Mouse (Mus musculus) macrophage (primary cell): ENCODE measurements around the gene Ufc1. TPM values are rescaled to one million over a fixed set of nuclear protein-coding genes. Genes with fewer than 3 reads are reported as not detected.
"Not testable (repeated sequence)": the region's sequence is repeated elsewhere in the genome, so short reads cannot be mapped to it uniquely, and the experiment has no call there.

Source experiments
- H3K27ac ChIP-seq: fragments of 350-480 bp; formaldehyde crosslinking; 2 replicates; pipeline ENCODE4 v1.9.0; 2021
- H3K36me3 ChIP-seq: fragments of 350-480 bp; formaldehyde crosslinking; 2 replicates; pipeline ENCODE4 v1.9.0; 2021; ENCODE audit errors: inconsistent target
- H3K4me3 ChIP-seq: fragments of 350-480 bp; formaldehyde crosslinking; 2 replicates; pipeline ENCODE4 v1.9.0; 2021; ENCODE audit errors: inconsistent target
- H3K79me2 ChIP-seq: fragments of 350-480 bp; formaldehyde crosslinking; 2 replicates; pipeline ENCODE4 v1.9.0; 2021; ENCODE audit errors: inconsistent target
- WGBS: methylation state at CpG from one replicate; pipeline ENCODE4 v1.1.7; 2026; ENCODE audit warnings: inconsistent platforms; ENCODE audit not compliant: missing documents; 5-methylcytosine and 5-hydroxymethylcytosine counted together
- polyA plus RNA-seq: library from polyadenylated mRNA; stranded (reverse); fragments of 250-400 nt; gene quantifications from 3 replicates; pipeline ENCODE4 v1.2.4, GENCODE M21; 2018; ENCODE audit warnings: inconsistent platforms

The Ufc1 gene
- polyA plus RNA-seq, 1 experiment from 2014 or later = 67.0 TPM

DNA sequence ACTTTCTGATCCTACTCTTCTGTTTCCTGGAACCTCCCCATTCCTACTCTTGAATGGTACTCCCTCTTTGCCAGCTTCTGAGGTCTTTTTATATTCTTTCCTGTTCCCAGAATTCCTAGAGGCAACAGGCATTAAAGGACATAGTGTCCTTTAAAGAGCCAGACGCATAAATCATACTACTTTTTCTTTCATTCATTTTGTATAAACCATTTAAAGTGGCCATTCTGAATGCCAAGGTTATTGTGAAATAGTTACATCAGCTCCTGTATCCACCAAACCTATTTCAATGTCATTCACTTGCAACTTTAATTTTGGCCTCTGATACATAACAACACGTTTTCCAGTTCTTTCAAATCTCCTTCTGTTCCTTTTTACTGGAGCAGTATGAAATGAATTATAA, 14.5 kb upstream of the Ufc1 start:
- H3K36me3 ChIP-seq = no peaks in the 10 kb centered on the region
- WGBS = 68% methylated on average over 2 of the region's 2 CpGs
- H3K27ac ChIP-seq = no peak overlapping the region
- H3K4me3 ChIP-seq = no peak overlapping the region
- H3K79me2 ChIP-seq = no peaks in the 10 kb centered on the region

DNA sequence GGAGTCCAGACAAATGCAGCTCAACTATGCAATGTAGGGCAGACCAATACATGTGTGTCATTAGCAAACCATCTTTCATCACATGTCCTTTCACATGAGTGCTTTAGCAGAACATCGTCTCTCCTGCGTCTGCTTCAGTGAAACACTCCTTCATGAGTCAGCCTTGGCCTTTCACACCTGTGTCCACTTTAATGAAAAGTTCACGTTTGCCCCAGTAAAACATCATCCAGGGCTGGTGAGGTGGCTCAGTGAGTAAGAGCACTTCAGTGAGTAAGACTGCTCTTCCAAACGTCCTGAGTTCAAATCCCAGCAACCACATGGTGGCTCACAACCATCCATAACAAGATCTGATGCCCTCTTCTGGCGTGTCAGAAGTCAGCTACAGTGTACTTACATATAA, 11.3 kb upstream of the Ufc1 start:
- H3K27ac ChIP-seq, H3K4me3 ChIP-seq, H3K36me3 ChIP-seq, H3K79me2 ChIP-seq: not testable (repeated sequence)
- WGBS = 82% methylated on average over 4 of the region's 5 CpGs

DNA sequence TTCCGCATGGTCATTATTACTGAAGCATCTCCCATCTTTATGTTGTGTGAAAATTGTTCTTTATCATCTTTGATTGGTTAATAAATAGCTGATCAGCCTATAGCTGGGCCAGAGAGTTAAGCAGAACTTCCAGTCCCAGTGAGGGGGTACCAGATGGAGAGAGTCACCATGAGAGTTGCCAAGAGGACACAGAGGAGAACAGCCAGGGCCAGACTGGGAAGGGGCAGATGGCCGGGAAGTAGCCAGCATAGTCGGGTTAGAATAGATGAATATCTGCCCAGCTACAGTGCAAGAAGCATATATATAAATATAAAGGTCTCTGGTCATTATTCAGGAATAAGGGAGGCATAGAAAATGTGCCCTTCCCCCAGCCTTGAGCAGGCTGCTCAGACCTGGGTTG, 3.4 kb upstream of the Ufc1 start:
- WGBS = 95% methylated on average over 3 of the region's 3 CpGs
- Histone ChIP-seq H3K36me3 (no peaks in the 10 kb centered on the region), H3K4me3 (no peak overlapping the region), H3K79me2 (peaks cover 12% of the 10 kb centered on the region), H3K27ac (no peak overlapping the region)

DNA sequence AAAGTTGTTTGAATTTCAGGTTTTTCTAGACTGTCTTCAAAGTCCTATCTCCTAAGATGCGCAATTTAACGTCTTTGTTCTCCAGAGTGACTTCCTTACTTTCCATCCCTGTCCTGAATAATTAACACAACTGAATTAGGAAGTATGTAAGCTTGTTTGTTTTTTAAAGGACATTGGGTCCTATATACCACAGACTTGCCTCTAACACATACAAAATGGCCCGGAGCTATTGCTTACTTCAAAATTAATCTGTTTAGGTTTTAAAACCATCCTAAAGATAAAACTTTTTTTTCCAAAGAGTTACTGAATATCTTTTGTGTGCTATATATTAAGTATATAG, 209 bp upstream of the Ufc1 start:
- peaks cover 40% of the 10 kb centered on the region for H3K79me2 ChIP-seq
- H3K4me3 ChIP-seq = peak overlapping the region; percentile 98
- H3K27ac ChIP-seq = peak overlapping the region; percentile 96
- 18% methylated on average over 3 of the region's 3 CpGs for WGBS
- H3K36me3 ChIP-seq = peaks cover under 1% of the 10 kb centered on the region; the same call in 1 of the 2 replicates

DNA sequence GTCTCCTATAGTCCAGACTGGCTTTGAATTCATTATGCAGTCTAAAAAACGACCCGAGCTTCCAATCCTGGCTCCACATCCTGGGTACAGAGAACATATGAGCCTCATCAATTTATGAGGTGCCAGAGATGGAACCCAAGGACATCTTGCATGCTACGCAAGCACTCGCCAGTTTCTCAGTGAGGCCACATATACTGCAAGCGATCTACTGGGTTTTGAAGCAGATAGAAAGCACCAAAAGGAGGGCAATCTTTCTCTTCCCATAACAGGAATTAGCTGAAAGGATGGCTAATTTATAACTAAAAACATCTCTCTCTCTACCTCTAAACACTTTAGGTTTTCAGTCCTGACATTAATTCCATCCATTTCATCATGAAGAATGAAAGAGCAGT, 922 bp downstream of the Ufc1 start:
- H3K79me2 ChIP-seq = peaks cover 40% of the 10 kb centered on the region
- H3K36me3 ChIP-seq = peaks cover 12% of the 10 kb centered on the region; the same call in 1 of the 2 replicates
- WGBS = 50% methylated on average over 5 of the region's 5 CpGs
- peak overlapping the region; percentile 96 for H3K27ac ChIP-seq
- H3K4me3 ChIP-seq = peak overlapping the region; percentile 98

DNA sequence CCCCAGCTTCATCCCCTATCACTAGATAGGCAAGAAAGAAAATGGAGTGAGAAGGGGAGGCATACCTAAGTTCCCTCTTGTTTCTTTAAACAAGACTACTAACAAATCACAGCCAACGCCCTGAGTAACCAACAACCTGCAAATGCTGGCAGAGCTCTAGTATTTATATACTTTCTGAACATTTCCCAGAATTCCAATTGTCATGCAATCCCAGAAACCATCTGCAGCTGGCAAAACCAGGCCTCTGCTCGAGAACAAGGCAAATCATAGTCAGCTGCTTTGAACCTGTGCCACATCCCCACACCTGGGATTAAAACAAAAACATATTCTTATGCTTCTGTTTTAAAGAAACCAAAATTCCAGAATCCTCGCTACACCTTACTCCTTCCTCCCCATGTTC, 1.5 kb downstream of the Ufc1 start:
- Histone ChIP-seq H3K79me2 (peaks cover 40% of the 10 kb centered on the region), H3K36me3 (peaks cover 15% of the 10 kb centered on the region; the same call in 1 of the 2 replicates), H3K27ac (no peak overlapping the region), H3K4me3 (peak overlapping the region; percentile 98; the same call in 1 of the 2 replicates)
- WGBS = 98% methylated on average over 3 of the region's 3 CpGs

DNA sequence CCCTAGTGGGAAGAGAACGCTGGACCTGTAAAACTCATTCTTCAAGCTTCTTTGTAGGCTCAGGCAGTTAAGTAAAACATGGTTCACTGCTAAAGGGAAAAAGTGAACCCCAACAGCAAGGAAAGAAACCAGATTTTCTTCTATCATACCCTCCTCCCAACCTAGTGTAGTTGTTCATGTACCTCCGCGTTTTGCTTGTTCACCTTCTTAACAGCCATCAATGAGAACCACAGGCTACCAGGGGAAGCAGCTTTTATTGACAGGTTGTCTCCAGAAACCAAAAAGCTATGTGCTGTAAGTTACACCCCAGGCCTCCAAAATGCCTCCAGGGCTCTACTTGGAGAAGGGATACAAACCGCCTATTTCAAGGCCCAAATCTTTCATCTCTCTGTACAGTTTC, 6.5 kb downstream of the Ufc1 start:
- Histone ChIP-seq H3K36me3 (peaks cover 15% of the 10 kb centered on the region; the same call in 1 of the 2 replicates), H3K27ac (no peak overlapping the region), H3K79me2 (peaks cover 43% of the 10 kb centered on the region), H3K4me3 (no peak overlapping the region)
- WGBS = 72% methylated on average over 4 of the region's 4 CpGs

DNA sequence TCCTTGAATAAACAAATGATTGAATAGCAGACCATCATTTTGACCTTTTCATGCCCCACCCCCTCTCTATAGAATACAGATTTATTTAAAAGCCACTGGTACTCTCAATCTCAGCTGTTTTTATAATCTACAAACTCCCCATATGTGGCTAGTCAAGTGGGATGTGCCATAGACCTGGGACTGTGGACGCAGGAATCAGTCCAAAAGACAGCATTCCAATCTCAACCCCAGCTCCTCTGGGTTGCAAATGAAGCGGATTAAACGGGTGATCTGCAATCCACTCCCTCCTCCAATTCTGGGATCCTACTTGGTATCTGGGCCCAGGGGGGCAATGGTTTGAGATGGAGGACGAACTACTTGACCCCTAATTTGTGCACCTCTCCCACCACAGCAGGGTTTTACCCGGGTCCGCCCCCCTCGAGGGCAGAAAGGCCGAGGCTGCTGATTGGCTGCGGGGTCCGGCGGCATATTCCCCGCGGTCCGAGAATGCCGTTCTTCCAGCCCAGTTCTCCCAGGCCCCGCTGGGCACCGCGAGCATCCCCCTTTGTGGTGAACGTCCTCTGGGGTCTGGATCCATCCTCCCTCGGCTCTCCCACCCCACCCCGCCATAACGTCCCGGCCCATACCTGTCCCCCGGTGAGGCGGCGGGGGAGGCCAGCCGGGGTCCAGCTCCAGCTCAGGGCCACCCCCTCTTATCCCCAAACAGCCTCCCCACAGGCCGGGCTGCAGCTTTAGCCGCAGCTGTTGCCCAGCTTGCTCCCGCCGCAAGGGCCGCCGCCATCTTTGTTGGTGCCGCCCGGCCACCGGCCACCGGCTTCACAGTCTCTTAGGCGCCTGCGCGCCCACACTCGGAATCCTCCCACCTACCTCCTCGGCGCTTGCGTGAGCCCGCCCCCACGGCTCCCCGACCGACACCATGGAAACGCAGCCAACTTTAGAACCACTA, 7.4 kb downstream of the Ufc1 start, which contains the start of gene Usp21:
Gene Usp21, minus strand, starts transcription at position 856 of the 946 bp plus-strand sequence.
- WGBS = 2% methylated on average over 47 of the region's 49 CpGs
- peaks cover 15% of the 10 kb centered on the region; the same call in 1 of the 2 replicates for H3K36me3 ChIP-seq
- H3K79me2 ChIP-seq = peaks cover 35% of the 10 kb centered on the region
- peak within 1 kb of the TSS; percentile 45; the same call in 1 of the 2 replicates for H3K27ac ChIP-seq
- H3K4me3 ChIP-seq = peak within 1 kb of the TSS; percentile 56

DNA sequence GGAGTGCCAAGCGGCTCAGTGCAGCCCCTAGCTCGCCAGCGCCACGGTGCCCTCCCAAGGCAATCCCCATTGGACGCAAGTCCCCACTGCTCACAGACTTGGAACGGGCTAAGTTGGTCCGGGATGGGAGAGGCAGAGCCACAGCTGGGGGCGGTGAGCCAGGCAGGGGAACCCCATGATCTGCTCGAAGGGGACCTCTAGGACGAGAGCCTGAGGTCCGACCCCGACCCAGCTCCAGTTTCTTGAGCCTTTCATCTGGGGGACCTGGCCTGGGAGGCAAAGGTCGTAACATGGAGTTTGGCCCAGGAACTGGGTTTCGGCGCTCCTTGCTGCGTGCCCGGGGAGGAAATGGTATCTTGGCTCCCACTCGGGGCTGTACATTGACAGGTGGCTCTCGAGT, 8.3 kb downstream of the Ufc1 start:
- no peak overlapping the region for H3K27ac ChIP-seq
- H3K4me3 ChIP-seq = no peak overlapping the region

DNA sequence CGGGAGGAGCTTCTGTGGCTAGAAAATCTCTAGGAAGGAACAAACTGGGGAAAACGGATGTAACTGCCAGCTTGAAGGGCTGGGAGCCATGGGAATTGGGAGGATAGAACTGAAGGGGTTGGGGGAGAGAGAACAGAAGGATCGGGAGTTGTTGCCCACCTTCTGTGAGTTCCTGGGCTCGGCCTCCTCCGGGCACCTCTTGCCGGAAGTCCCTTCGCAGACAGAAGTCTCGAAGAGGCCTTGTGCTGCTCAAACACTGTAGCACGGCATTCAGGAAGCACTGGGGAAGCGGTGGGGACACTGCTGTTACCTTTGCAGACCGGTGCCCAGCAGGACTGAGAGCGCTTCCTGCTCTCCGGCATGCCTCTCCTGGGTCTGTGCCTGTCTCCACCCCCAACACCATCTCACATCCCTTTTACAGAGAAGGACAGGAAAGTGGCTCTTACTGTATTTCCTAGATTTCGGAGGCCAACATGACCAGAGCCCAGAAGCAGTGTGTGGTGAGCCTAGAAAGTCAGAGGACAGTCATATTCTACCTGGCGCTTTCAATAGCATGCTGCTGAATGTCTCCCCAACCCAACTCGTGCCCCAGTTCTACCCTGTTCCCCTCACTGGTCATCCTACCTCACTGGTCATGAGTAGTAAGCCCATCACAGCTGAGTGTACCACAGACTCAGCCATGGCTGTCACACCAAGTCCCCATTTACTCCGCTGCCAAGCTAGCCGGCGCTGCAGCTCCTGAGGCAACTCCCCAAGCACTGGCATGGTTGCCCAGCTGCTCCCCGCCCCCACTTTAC, 9.5 kb downstream of the Ufc1 start:
- H3K27ac ChIP-seq = peak overlapping the region; percentile 17; the same call in 1 of the 2 replicates
- H3K79me2 ChIP-seq = peaks cover 23% of the 10 kb centered on the region; the same call in 1 of the 2 replicates
- H3K36me3 ChIP-seq = peaks cover 15% of the 10 kb centered on the region; the same call in 1 of the 2 replicates
- 62% methylated on average over 18 of the region's 20 CpGs for WGBS
- peak overlapping the region; percentile 12; the same call in 1 of the 2 replicates for H3K4me3 ChIP-seq

More for the DNA sequence above, 8.3 kb downstream of the Ufc1 start:
- peaks cover 31% of the 10 kb centered on the region for H3K79me2 ChIP-seq
- WGBS = 93% methylated on average over 13 of the region's 19 CpGs
- H3K36me3 ChIP-seq = peaks cover 15% of the 10 kb centered on the region; the same call in 1 of the 2 replicates

DNA sequence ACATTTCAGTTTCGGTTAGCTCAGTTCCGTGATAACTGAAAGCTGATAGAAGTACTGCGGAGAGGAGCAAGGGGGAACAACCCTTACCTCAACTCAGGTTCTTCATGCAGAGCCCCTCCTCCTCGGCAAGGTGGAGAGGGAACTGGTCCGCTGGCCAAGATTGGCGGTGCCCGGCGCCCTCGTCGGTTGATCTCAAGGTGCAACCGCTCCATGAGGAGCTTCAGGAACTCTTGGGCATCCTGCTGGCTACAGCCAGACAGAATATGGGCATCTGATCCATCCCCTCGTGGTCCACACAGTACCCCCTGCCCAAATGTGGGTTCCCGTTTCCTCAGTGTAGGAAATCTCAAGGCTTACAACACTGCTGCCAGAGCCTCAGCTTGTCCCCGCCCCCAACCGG, 10.3 kb downstream of the Ufc1 start:
- H3K4me3 ChIP-seq = no peak overlapping the region
- peaks cover 29% of the 10 kb centered on the region; the same call in 1 of the 2 replicates for H3K79me2 ChIP-seq
- WGBS = 90% methylated on average over 15 of the region's 15 CpGs
- peaks cover 9% of the 10 kb centered on the region; the same call in 1 of the 2 replicates for H3K36me3 ChIP-seq
- peak overlapping the region; percentile 17; the same call in 1 of the 2 replicates for H3K27ac ChIP-seq

DNA sequence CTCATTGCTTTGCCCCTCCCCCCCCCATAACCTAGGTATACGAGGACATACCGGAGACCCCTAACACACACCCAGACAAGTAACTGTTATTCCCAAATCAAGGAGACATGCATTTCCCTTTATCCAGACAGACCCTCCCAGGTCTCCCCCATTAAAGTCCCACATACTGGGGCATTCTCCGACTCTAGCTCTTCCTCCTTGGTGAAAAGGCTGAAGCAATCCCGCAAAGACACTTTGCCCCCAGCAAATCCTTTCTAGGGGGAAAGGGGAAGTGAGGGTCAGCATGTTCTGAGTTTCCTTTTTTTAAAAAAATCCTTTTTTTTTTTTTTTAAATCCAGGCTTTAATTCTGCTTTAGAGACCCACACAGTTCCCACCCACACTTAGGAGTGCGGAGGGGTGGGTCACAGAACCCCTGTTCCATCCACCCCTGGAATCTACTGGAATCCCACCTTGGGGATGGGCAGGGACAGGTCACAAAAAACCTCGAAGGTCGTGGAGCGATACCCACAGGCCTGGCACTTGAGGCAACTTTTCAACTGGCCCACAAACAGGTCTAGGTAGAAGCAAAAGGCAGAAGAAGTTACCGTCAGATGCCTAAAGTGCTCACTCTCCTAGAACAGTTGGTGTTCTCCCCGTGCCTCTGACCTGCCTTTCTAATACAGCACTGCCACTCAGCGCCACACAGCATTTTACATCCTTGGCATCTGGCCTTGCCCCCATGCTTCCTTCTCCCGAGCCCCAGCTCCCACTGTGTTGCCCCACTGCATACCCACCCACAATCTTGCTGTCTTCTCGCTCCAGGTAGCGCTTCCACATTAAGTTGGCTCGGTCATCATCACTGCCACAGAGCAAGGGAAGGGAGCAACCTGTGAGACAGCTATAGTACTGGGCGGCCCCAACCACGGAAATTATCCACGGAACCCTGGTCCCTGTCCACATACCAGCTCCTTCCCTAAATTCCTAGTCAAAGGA, 11.3 kb downstream of the Ufc1 start:
- peak overlapping the region; percentile 52 for H3K27ac ChIP-seq
- 65% methylated on average over 18 of the region's 18 CpGs for WGBS
- peaks cover 5% of the 10 kb centered on the region; the same call in 1 of the 2 replicates for H3K36me3 ChIP-seq
- H3K79me2 ChIP-seq = peaks cover 29% of the 10 kb centered on the region; the same call in 1 of the 2 replicates
- no peak overlapping the region for H3K4me3 ChIP-seq

DNA sequence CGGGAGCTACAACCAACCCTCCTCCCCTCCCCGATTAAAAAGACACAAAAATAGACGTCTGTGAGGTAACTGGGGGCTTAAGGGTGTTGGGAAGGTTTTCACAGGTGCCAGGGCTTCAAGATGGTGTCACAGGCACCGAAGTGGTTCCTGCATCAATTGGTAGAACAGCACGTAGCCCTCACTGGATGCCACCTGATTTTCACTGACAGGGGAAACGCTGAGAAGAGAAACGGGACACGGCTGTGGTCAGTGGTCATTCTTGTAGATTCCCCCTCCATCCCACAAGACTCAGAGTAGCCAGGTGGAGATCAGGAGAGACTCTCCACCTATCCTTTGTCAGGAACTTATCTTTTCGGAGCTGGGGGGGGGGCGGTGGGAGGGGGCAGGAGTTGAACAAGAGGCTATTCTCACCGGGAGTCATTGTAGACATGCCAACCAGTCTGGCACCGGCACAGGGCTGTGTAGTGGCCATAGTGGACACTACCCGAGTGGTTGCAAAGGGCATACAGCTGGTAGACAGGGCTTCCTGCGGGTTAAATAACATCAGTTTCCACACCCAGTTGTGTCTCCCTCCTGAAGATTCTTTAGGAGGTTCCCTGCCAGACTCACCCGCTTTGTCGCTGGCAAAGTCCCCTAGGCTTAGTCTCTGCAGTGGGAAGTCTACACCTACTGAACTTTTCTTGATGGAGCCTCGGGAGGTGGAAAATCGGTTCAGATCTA, 12.6 kb downstream of the Ufc1 start:
- WGBS = 80% methylated on average over 18 of the region's 18 CpGs
- Histone ChIP-seq H3K79me2 (peaks cover 26% of the 10 kb centered on the region; the same call in 1 of the 2 replicates), H3K27ac (peak overlapping the region; percentile 52; the same call in 1 of the 2 replicates), H3K4me3 (no peak overlapping the region), H3K36me3 (peaks cover 13% of the 10 kb centered on the region; the same call in 1 of the 2 replicates)
